Mouse (Mus musculus): Measurements from ENCODE around the gene Fpr2.

- TF ChIP-seq CTCF (conservative IDR thresholded peaks at IDR 0.05; ENCODE audit: insufficient read depth, insufficient read length, low read depth, low read length) = no peak
- TF ChIP-seq POLR2A (IDR thresholded peaks at IDR 0.05; ENCODE audit: low read depth, low read length) = no peak
These were observed 8.3 kb upstream of the Fpr2 start for GRCm38 (mm10) chr17:17879347-17879746.

Measured in kidney, adult 2 months (tissue).